Mouse (Mus musculus): Measurements from ENCODE around the gene Unc5c.

Gene Unc5c

DNA sequence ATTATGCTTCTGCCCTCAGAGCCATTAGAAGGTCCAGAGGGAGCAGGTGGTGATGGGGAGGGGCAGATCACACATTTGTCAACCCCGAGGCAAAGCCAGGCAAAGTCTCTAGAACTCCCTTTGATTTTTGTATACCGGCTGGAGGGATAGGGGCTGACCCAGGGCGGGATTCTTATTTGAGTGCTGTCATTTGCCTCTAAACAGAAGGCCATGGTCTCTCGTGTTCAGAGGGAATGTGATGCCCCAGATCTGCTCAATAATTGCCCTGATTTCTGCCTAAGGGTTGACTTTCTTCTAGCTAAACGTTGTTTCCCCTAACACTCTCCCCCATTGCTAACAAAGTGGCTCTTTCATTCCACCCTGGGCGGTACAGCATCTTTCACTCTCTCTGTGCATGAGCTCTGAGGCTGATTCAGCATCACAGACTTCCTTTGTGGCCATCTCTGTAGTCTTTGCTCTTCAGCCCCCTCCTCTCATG lies 136.1 kb downstream of the Unc5c start:
- no peak for DNase-seq

DNA sequence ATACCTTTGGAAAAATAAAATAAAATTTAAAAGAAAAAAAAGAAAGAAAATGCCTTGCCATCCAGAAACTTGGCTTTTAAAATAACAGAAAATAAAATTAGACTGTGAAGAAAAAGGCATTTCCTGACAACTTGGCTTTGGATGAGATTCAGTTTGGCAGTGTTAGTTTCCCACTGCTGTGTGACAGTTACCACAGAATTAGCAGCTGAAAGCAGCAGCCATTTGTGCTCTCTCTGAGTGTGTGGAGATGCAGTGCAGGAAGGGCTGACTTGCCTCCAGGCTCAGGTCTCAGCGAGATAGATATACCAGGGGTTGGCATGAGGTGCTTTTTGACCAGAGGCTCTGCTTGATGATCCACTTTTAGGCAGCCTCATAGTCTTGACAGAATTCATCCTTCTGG lies 151.7 kb downstream of the Unc5c start:
- DNase-seq = no peak

DNA sequence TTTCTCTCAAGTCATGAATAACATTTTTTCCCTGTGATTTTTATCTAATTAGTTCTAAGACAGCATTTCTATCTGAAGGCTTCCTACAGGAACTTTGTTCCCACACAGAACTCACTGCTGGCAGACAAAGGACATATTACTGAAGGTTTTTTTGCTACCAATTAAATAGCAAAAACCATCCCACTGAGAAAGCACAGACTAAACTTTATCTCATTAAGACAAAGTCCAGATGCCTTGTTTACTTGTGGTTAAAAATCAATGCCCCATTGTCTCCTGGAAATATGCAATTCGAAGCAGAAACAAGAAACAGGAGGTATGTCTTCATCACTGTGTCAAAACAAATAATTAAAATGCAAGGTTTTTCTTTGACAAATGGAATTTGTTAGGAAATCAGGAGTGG lies 153.7 kb downstream of the Unc5c start:
- no peak for DNase-seq

DNA sequence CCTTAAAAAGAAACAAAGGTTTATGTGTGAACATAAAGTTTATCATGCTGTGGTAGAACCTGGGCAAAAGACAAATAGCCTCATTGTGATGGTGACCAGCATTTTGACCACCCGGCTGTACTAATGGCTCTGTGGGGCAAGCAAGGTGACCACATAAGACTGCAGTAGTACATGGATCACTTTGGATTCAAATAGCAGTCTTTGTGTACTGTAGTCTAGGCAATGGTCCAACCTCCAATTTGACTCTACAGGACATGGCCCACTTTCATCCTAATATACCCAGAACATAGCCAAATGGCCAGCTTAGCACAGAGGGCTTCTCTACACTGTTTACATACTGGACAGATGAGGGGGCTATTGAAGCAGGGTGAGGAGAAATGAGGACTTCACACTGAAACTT lies 156.5 kb downstream of the Unc5c start:
- no peak for DNase-seq

DNA sequence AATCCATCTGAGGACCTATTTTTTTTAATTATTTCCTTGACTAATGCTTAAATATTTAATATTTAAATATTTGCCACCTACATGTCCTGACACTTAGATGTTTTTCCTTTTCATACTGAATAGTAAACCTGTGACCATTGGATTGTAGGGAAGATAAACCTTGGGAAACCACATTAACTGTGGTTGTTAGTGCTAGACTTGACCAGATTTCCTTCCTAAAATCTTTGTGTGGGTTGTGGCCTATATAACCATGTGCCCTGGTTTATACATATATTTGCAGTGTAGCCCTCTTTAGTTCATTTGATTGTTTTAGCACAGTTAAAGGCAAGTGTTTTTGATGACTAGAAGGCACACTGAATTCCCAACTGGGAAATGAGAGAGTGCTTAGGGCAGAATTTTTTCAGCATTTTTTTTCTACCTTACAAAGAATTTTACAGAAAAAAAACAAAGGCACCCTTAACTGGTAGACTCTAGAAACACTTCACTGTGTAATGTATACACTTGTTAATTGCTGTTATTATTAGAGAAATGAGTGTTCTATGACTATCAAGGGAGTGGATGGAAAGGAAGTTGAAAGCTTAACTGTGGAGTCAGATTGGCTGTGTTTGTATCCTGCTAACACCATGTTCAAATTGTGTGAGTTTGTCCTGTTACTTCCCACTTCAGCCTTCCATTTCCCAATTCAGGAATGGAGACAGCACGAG lies 162.1 kb downstream of the Unc5c start:
- DNase-seq = no peak

DNA sequence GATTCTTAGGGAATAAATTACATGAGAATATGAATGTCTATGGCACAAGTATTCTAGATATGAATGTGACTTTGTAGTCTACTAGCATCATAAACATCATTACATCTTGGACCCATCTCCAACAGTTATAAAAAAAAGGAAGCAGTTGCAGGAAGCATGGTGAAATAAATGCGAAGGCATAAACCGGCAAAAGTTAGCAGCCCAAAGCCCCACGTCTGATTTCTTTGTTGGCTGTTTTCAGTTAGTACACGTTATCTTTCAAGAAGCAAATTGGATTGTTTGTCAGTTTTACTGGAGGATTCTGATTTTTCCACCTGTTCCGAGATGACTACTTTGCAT lies 162.6 kb downstream of the Unc5c start:
- DNase-seq = no peak

DNA sequence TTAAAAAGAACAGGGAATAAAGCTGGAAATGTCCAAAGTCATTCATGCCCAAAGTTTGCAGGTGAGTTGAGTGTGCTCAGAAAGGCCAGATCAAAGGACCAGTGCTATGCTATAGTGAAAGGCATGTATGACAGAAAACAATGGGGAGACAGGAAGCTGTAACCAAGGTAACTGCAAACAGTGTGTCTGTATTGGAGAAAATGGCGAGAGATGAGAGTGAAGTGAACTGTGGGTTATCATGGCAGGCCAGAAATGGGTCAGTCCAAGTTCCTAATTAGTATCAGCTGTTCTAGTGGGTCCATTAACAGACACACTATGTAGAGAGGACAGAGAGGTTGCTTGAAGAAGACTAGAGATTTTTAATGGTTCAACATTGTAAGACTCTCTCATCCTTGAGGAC lies 164.4 kb downstream of the Unc5c start:
- no peak for DNase-seq

DNA sequence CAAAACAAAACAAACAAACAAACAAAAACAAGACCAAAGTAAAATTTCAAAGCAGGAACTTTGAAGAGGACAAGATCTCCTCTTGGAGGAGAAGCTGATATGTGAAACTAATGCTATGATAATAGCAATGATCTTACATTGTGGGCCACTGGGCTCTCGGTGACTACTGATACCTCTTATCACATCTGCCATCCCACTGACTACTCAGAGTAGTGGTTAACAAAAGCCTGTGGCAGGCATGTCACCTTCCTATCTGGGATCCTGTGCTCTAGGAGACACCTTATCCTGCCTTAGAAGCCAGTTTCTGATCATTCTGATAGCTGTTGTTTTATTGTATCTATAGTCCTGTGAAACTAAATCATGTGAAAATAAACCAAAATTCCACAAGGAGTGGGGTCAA lies 172.9 kb downstream of the Unc5c start:
- no peak for DNase-seq

DNA sequence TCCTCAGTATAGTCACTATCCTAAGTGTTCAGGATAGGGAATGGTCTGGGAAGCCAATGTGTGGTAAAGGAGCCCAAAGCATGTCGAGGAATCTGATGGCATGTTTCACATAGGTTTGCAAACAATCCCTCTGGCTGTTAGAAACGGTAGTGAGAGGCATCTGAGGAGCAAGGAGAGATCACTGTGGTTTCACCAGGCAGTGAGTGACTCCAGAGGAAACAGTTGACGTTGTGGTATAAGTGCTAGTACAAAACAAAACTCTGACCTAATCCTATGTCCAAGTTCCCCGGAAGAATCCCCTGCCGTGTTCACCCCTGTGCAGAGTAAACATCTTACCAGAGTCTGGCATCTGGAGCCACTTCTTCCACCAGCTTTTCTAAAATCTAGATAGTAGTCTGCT lies 179.2 kb downstream of the Unc5c start:
- no peak for DNase-seq

DNA sequence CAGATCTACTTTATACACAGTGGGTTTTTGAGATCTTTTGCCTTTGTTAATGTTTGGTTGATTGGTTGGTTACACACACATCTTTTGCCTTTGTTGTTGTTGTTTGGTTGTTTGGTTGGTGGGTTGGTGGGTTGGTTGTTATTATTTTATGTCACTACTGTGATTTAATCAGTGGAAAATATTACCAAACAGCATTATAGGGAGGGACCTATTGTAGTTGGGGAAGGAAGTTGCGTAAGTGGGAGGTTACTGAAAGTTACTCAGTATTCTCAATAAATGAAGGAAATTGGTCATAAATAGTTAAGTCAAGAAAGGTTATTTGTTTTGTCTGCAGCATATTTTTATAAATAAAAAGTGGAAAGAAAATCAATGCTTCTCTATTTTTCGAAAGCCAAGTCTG lies 181.6 kb downstream of the Unc5c start:
- no peak for DNase-seq

DNA sequence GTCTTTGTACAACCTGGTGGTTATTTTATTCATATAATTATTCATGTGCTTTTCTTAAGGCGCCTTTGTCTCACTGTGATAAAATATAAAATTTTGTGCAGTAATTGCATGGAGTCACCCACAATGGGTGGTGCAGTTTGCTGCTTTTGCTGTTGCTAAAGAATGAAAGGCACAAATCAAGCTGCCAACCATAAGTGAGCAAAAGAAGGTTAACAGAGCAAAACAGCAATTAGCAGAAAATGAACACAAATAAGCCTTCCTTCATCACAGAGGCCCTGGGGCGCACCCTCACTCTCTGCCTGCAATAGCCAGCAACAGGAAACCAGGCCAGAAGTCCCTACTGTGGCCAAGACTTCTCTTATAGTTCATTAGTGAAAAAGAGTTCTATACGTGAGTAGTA lies 185.6 kb downstream of the Unc5c start:
- DNase-seq = no peak

DNA sequence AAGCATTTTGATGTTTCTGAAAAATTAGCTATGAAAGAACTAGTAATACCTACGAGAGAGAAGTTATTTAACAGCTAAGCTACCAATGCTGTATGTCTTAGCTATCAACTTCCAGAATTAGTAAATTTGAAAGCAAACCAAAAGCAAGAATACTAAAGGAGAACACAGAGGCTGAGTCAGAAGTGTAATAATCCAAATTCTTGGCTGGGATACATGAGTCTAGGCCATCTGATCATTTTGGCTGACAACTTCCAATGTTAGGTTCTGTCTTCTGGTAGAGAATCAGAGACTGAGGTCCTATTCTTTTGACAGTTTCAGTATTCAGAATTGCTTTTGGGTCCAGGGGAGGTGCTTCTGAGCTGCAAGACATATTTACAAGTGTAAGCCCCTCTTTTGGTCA lies 188.9 kb downstream of the Unc5c start:
- no peak for DNase-seq

DNA sequence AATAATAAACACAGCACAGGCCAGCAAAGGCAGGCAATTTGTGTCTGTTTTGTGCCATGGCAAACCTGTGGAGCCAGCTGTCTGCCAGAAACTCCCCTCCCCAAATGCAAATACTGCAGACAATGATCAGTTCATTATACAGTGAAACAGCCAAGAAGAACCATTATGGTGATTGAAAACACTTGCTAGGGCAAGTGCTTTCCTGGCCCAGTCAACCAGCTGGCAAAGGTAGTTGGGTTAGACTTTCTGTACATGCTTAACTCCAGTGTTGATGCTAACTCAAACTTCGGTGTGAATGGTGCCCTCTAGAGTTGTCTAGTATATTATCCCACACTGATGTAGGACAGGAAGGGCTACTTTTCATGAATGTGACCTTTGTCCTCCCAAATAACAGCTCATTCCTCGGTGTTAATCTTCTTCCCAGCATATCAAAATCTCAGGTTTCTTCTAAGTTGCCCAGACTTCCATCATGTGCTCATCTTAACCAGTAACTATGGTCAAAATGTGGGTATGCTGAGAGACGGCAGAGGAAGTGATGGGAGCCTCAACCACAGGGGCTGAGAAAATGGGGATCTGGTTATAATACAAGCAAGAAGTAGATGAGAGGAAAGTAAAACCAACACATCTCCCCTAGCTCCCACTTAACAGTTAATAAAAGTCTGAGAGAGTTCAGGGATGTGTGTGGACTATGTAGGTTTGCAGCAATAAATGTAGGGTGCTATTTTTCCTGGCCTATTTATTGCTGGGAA lies 194.2 kb downstream of the Unc5c start:
- no peak for DNase-seq

DNA sequence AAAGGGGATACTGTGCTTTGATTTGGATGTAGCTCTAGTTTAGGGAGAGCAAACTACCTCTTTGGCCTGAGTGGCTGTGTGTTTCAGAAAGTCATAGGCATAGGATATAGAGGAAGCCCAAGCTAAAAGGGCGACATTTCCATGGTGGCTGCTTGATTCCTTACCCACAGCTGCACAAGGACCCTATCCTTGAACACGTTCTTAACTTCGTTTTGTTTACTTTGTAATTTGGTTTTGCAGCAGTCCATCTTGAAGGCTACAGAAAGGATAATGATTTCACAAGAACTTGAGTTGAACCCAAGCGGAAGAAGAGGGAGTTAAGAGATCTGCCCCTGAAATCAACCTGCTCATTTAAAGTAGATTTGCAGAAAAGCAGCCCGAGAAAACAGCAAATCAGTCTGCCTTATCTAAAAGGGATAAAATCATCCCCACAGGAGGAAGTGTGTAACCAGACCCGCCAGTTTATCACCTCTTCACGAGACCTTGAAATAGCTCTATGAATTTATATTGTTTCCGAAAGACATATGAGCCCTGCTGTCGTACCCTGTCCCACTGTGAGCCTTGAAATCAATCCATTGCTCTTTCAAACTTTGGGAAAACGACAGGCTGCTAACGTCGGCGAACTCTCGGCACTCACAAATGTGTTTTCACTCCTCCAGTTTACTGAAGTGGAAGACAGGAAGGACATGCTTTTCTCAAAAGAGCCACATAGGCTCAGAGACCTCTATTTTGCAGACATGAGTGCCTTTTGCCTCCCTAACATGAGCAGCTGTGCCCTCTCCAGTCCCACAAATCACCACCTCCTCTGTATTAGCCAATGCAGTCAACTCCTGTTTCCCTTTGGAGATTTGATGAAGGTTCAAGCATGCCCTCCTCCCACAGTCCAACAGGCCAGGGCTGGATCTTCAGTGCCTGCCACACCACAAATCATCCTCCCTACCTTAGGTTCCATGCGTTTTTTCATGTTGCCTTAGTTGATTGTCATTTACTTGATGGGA lies 195.3 kb downstream of the Unc5c start:
- no peak for DNase-seq

DNA sequence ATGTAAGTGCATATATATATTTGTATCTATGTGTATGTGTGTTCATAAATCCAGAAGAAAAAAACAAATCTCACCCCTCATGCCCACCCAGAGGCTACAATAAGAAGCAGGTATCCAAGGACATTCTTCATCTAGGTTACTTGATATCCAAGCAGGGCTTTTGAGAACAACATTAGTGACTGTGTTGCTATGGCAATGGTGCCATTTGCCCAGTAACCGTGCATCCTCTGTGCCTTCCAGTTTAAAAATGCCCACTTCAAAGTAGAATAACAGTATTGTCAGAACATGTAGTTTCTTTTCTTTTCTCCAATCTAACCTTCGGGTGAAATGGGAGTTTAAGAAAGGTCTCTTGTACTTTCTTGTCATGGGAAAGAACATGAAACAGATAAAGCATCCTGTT lies 224.1 kb downstream of the Unc5c start:
- no peak for DNase-seq

DNA sequence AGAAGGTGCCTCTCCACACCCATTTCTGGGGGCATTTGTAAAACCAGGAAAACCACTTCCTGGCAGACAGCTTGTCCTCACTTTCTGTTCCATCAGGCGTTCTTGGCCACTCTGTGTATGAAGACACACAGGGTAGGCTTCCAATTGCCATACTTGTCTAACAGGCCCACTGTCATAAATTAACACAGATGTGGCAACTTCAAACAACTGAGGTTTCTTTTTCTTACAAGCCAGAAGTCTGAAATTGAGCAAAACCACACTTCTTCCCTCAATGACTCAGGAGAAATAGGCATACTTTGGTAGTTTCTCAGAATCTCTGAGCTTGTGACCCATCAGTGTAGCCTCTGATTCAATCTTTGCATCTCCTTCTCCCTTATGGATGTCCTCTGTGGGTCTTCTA lies 225.7 kb downstream of the Unc5c start:
- no peak for DNase-seq

DNA sequence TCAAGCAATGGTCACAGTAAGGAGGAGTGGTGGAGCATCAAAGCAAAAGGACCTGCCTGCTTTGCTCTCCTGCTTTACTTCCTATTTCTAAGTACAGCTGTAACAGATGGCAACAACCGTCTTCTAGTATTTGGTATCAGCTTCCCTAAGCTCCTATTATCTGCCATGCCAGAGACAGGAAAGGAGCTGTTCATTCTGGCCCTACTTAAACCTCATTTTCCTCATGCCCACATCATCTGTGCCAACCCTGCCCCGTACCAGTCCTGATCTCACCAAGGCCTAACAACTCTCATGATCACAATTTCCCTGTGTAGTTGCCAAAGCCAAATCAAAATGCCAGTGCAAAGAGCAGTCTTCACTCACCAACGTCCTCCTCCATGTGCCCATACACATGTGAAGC lies 226.4 kb downstream of the Unc5c start:
- DNase-seq = no peak

DNA sequence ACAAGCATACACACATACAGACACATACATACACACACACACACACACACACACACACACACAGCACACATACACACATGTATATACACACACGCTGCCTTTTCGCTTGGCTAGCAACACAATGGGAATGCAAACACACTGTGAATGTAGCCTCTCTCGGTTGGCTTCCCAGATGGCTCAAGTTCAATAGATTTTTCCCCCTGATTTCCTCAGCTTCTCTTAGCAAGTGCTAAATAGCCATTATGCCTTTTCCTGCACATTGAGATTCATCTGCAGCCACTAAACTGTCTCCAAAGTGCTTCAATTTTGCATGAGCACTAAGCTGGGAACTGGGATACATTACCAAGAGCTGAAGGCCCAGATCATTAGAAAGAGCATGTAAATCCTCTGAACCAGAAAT lies 226.8 kb downstream of the Unc5c start:
- no peak for DNase-seq

DNA sequence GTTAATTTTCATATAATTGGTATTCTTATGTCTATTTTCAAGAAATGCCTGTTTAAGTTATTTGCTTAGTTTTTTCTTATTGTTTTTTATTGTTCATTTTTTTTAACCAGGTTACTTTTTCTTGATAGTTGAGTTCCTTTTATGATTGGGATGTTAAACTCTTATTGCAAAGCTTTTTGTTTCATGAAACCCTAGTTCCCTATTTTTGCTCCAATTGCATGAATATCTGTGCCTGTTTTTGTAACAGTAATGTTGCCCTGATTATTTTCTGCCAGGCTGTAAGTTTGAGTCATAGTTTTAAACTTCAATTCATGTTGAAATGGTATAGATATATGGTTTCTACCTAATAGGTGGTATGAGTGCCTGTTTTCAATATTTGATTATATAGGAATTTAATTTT lies 234.2 kb downstream of the Unc5c start:
- DNase-seq = no peak

DNA sequence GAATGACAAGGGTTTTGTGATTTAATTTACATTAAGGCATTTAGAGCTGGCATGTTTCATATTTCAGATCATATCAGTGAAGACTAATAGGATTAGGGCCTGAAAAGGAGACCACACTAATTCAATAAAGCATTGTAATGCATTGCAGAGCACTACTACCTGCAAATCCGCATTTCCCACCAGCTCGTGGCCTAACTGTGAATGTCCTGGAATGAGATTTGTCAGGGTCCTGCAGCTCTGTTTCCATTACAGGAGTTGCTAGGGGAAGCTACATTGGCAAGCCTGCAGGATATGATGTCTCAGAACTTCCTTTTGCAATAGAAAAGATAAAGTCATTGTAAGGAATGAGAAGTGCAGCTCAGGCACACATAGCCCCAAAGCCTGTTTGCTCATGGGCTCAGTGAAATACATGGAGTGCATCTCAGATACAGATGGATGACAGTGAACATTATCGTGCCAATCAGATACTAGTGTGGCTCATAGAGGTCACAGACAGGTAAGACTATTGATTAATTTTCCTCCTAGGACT lies 236.4 kb downstream of the Unc5c start:
- DNase-seq = no peak

DNA sequence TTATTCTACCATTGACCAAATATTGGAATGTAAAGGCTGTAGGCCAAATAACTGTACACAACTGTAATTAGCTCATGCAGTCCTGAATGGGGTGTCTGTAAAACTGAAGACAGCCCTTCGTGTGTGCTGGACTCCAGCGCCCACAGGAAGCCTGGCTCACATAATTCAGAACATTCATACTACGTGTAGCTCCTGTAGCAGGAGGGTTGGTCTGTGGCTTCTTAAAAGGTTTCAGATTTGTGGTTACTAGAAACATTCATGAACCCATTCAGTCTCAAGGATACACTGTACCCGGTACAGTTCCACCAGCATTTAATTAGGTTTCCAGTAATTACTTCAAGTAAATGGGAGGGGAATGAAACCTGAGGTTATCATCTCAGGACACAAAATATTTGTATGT lies 246.6 kb downstream of the Unc5c start:
- no peak for DNase-seq

DNA sequence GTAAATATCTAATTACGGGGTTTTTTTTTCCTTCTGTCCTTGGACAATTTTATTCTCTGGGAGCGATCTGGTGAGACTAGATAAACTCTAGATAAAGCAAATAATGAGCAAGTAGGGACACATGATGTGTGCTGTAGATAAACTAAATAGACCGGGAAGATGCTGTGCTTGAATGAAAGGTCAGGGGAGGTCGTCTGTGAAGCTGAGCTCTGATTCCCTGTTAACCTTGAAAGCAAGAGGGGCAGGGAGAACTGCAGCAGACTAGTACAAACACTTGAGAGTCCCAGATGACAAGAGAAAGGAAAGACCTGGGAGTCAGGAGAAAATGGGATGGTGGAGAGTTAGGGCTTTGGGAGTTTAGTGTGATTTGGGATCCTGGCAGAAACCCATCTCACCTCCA lies 251.4 kb downstream of the Unc5c start:
- no peak for DNase-seq

DNA sequence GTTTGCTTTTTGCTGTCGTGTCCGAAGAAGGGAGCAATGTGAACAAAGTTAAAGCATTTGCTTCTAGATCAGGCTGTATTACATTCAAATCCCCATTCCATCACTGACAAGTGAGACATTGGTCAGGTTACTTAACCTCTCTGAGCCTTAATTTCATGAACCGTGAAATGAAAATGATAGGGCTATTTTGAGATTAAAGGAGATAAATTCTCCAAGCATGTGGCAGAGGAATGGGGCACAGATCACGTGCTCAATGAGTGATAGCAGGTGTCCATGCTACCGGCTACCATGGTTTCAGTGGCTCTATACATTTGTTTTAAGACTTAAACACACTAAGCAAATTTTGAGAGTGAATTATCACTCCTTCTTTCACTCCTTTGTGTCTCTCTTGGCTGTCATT lies 254.0 kb downstream of the Unc5c start:
- DNase-seq = no peak

Data from lung, adult 18-20 months (tissue).